Mouse (Mus musculus): ENCODE results near the gene Hbb-bs. TPM values are rescaled to one million over a fixed set of nuclear protein-coding genes. Genes with fewer than 3 reads are reported as not detected.
"Not testable (repeated sequence)": the region's sequence is repeated elsewhere in the genome, so short reads cannot be mapped to it uniquely, and the experiment has no call there.

The Hbb-bs gene
- total RNA-seq (2021): 100 to 1,000 TPM; 561 to 593 TPM

- no peak for DNase-seq (ENCODE audit: extremely low spot score in 1 of 2, low spot score in 1 of 2)
Observed at GRCm38 (mm10) chr7:103827808-103828207, at the start of gene Hbb-bs. Hbb-bs (minus strand) TSS chr7:103828096.

GRCm38 (mm10) chr7:103877093-103877492 lies 49.2 kb upstream of the Hbb-bs start:
- DNase-seq (ENCODE audit: extremely low spot score in 1 of 2, low spot score in 1 of 2): no peak

- no peak for DNase-seq (ENCODE audit: extremely low spot score in 1 of 2, low spot score in 1 of 2)
Observed at GRCm38 (mm10) chr7:103874451-103874850, 46.6 kb upstream of the Hbb-bs start.

GRCm38 (mm10) chr7:103873064-103873463 lies 45.2 kb upstream of the Hbb-bs start:
- DNase-seq (ENCODE audit: extremely low spot score in 1 of 2, low spot score in 1 of 2): peak in 1 of 2 experiments; percentile 10

- no peak for DNase-seq (ENCODE audit: extremely low spot score in 1 of 2, low spot score in 1 of 2)
Observed at GRCm38 (mm10) chr7:103870667-103871066, 42.8 kb upstream of the Hbb-bs start.

GRCm38 (mm10) chr7:103865716-103866115 lies 37.8 kb upstream of the Hbb-bs start:
- DNase-seq (ENCODE audit: extremely low spot score in 1 of 2, low spot score in 1 of 2): no peak

- no peak for DNase-seq (ENCODE audit: extremely low spot score in 1 of 2, low spot score in 1 of 2)
Observed at GRCm38 (mm10) chr7:103861531-103861930, 33.6 kb upstream of the Hbb-bs start.

- DNase-seq (ENCODE audit: extremely low spot score in 1 of 2, low spot score in 1 of 2): no peak
Observed at GRCm38 (mm10) chr7:103860855-103861254, 33.0 kb upstream of the Hbb-bs start.

GRCm38 (mm10) chr7:103859076-103859475 lies 31.2 kb upstream of the Hbb-bs start:
- DNase-seq (ENCODE audit: extremely low spot score in 1 of 2, low spot score in 1 of 2): no peak

GRCm38 (mm10) chr7:103854669-103855068 lies 26.8 kb upstream of the Hbb-bs start:
- DNase-seq (ENCODE audit: extremely low spot score in 1 of 2, low spot score in 1 of 2): no peak

- no peak for DNase-seq (ENCODE audit: extremely low spot score in 1 of 2, low spot score in 1 of 2)
Observed at GRCm38 (mm10) chr7:103853090-103853489, 25.2 kb upstream of the Hbb-bs start, which contains the start of gene Hbb-y. Hbb-y (minus strand) TSS chr7:103853216.

GRCm38 (mm10) chr7:103844525-103845325 lies 16.8 kb upstream of the Hbb-bs start:
- DNase-seq (ENCODE audit: extremely low spot score in 1 of 2, low spot score in 1 of 2): no peak

- no peak for DNase-seq (ENCODE audit: extremely low spot score in 1 of 2, low spot score in 1 of 2)
Observed at GRCm38 (mm10) chr7:103843034-103843433, 15.1 kb upstream of the Hbb-bs start, which contains the start of gene Hbb-bh1. Hbb-bh1 (minus strand) TSS chr7:103843164.

- no peak for DNase-seq (ENCODE audit: extremely low spot score in 1 of 2, low spot score in 1 of 2)
Observed at GRCm38 (mm10) chr7:103840268-103840667, 12.4 kb upstream of the Hbb-bs start, which contains the start of gene Hbb-bh2. Hbb-bh2 (minus strand) TSS chr7:103840520.

- DNase-seq (ENCODE audit: extremely low spot score in 1 of 2, low spot score in 1 of 2): not testable (repeated sequence)
Observed at GRCm38 (mm10) chr7:103827139-103827538, 757 bp downstream of the Hbb-bs start.

GRCm38 (mm10) chr7:103826255-103826887 lies 1.5 kb downstream of the Hbb-bs start:
- no peak for DNase-seq (ENCODE audit: extremely low spot score in 1 of 2, low spot score in 1 of 2)

- no peak for DNase-seq (ENCODE audit: extremely low spot score in 1 of 2, low spot score in 1 of 2)
Observed at GRCm38 (mm10) chr7:103825536-103826254, 2.2 kb downstream of the Hbb-bs start.

GRCm38 (mm10) chr7:103824597-103824996 lies 3.3 kb downstream of the Hbb-bs start:
- no peak for DNase-seq (ENCODE audit: extremely low spot score in 1 of 2, low spot score in 1 of 2)

- not testable (repeated sequence) for DNase-seq (ENCODE audit: extremely low spot score in 1 of 2, low spot score in 1 of 2)
Observed at GRCm38 (mm10) chr7:103815085-103815484, 12.8 kb downstream of the Hbb-bs start.

GRCm38 (mm10) chr7:103813766-103814165 lies 14.1 kb downstream of the Hbb-bs start, which contains the start of gene Hbb-bt:
Hbb-bt (minus strand) TSS chr7:103813996.
- DNase-seq (ENCODE audit: extremely low spot score in 1 of 2, low spot score in 1 of 2): no peak

GRCm38 (mm10) chr7:103813152-103813551 lies 14.7 kb downstream of the Hbb-bs start:
- not testable (repeated sequence) for DNase-seq (ENCODE audit: extremely low spot score in 1 of 2, low spot score in 1 of 2)
